ENCODE assay signal across 1 mouse cellular context in genomic region chr17:57051679-57052078, GRCm38 (mm10).
TF ChIP-seq lines count a peak whose summit lies in the region.

No protein-coding gene starts in this region.

TF ChIP-seq in MEL, 35 proteins besides CTCF, POLR2A, EP300 and RAD21:
- TF ChIP-seq SMC3 (IDR thresholded peaks at IDR 0.05; ENCODE audit: low read depth, low read length) (peak; percentile 68), SIN3A (IDR thresholded peaks at IDR 0.05; ENCODE audit: low read length) (peak; percentile 30; the same call in 1 of the 2 replicates), ZC3H11A (IDR thresholded peaks at IDR 0.05; ENCODE audit: low read depth, low read length) (peak; percentile 61), ZNF384 (IDR thresholded peaks at IDR 0.05; ENCODE audit: low read depth, low read length) (peak; percentile 50; the same call in 1 of the 2 replicates)
